Mouse (Mus musculus) midbrain, embryonic 13.5 days (tissue): ENCODE data around the gene Ppp1r2. TPM values are rescaled to one million over a fixed set of nuclear protein-coding genes. Genes with fewer than 3 reads are reported as not detected.

Source experiments
- ATAC-seq: fragments of 200-750 bp; cut with Nextera tagmentation; 2 replicates; pipeline ENCODE4 v1.8.0; 2017; ENCODE audit warnings: mild to moderate bottlenecking, moderate TSS enrichment, moderate library complexity
- H3K27ac ChIP-seq: fragments of 300-500 bp; sonication (generic); 2 replicates; pipeline ENCODE4 v1.5.1; 2015; ENCODE audit warnings: inconsistent platforms, mild to moderate bottlenecking, moderate library complexity
- H3K27me3 ChIP-seq: fragments of 300-500 bp; sonication (generic); 2 replicates; pipeline ENCODE4 v1.6.1; 2015; ENCODE audit warnings: mild to moderate bottlenecking, inconsistent platforms
- H3K36me3 ChIP-seq: fragments of 300-500 bp; sonication (generic); 2 replicates; pipeline ENCODE4 v1.6.1; 2015; ENCODE audit warnings: mild to moderate bottlenecking, inconsistent platforms
- H3K4me1 ChIP-seq: fragments of 300-500 bp; sonication (generic); replicated peaks from 2 replicates; pipeline ENCODE4 v1.6.1; 2015; ENCODE audit warnings: inconsistent platforms
- H3K4me2 ChIP-seq: fragments of 300-500 bp; sonication (generic); replicated peaks from 2 replicates; pipeline ENCODE4 v1.6.1; 2015; ENCODE audit warnings: moderate library complexity, mild to moderate bottlenecking, inconsistent platforms
- H3K4me3 ChIP-seq: fragments of 300-500 bp; sonication (generic); replicated peaks from 2 replicates; pipeline ENCODE4 v1.5.1; 2015; ENCODE audit warnings: mild to moderate bottlenecking, inconsistent platforms
- H3K9ac ChIP-seq: fragments of 300-500 bp; sonication (generic); replicated peaks from 2 replicates; pipeline ENCODE4 v1.6.1; 2015; ENCODE audit warnings: mild to moderate bottlenecking, inconsistent platforms
- H3K9me3 ChIP-seq: fragments of 300-500 bp; sonication (generic); 2 replicates; pipeline ENCODE4 v1.6.1; 2016; ENCODE audit warnings: mild to moderate bottlenecking, inconsistent platforms
- WGBS: fragments of 180-500 bp; shearing (Covaris S2); methylation state at CpG from one replicate; pipeline ENCODE4 v1.1.7; 2015; 5-methylcytosine and 5-hydroxymethylcytosine counted together
- polyA plus RNA-seq: library from polyadenylated mRNA; unstranded; fragments of >200 nt; fragmentation: Nextera tagmentation; extraction: Ambion mirVana; gene quantifications from 2 replicates; pipeline ENCODE4 v1.2.1, GENCODE M21; 2015

Gene Ppp1r2
- polyA plus RNA-seq, 1 experiment from 2014 or later: 95.4 TPM

GRCm38 (mm10) chr16:31231591-31231990 lies 43.5 kb downstream of the Ppp1r2 start:
- Histone ChIP-seq H3K4me2 (no peak overlapping the region), H3K9ac (no peak overlapping the region), H3K4me1 (0 out of 2 replicates have a peak, but pooled peaks cover 10% of the 10 kb centered on the region), H3K27ac (no peak overlapping the region), H3K9me3 (0 out of 2 replicates have a peak, but pooled peaks cover 4% of the 10 kb centered on the region), H3K27me3 (no peaks in the 10 kb centered on the region), H3K4me3 (no peak overlapping the region), H3K36me3 (no peaks in the 10 kb centered on the region)
- 90% methylated on average over 5 of the region's 5 CpGs for WGBS
- ATAC-seq: no peak

GRCm38 (mm10) chr16:31227746-31228145 lies 47.3 kb downstream of the Ppp1r2 start:
- WGBS: 92% methylated on average over 1 of the region's 1 CpGs

GRCm38 (mm10) chr16:31215271-31215670 lies 59.8 kb downstream of the Ppp1r2 start:
- H3K4me1 ChIP-seq: no peaks in the 10 kb centered on the region
- no peak overlapping the region for H3K4me3 ChIP-seq
- H3K4me2 ChIP-seq: no peak overlapping the region
- H3K9me3 ChIP-seq: peaks cover 7% of the 10 kb centered on the region
- H3K27me3 ChIP-seq: no peaks in the 10 kb centered on the region
- no peak for ATAC-seq
- H3K36me3 ChIP-seq: no peaks in the 10 kb centered on the region
- no peak overlapping the region for H3K9ac ChIP-seq
- no peak overlapping the region for H3K27ac ChIP-seq
- 89% methylated on average over 4 of the region's 4 CpGs for WGBS

More at GRCm38 (mm10) chr16:31227746-31228145, 47.3 kb downstream of the Ppp1r2 start:
- Histone ChIP-seq H3K27ac (no peak overlapping the region), H3K4me1 (no peaks in the 10 kb centered on the region), H3K9me3 (0 out of 2 replicates have a peak, but pooled peaks cover 4% of the 10 kb centered on the region), H3K4me3 (no peak overlapping the region), H3K9ac (no peak overlapping the region), H3K27me3 (no peaks in the 10 kb centered on the region), H3K4me2 (no peak overlapping the region), H3K36me3 (no peaks in the 10 kb centered on the region)
- ATAC-seq: no peak

- ATAC-seq: no peak
- WGBS: 85% methylated on average over 6 of the region's 6 CpGs
- H3K4me3 ChIP-seq: no peak overlapping the region
Measured at GRCm38 (mm10) chr16:31213463-31213862, 61.6 kb downstream of the Ppp1r2 start.

GRCm38 (mm10) chr16:31211503-31211902 lies 63.6 kb downstream of the Ppp1r2 start:
- Histone ChIP-seq H3K9me3 (peaks cover 7% of the 10 kb centered on the region; the same call in 1 of the 2 replicates), H3K4me2 (no peak overlapping the region), H3K4me1 (no peaks in the 10 kb centered on the region), H3K36me3 (no peaks in the 10 kb centered on the region), H3K27me3 (no peaks in the 10 kb centered on the region), H3K9ac (no peak overlapping the region), H3K27ac (no peak overlapping the region), H3K4me3 (no peak overlapping the region)
- WGBS: 72% methylated on average over 9 of the region's 9 CpGs
- no peak for ATAC-seq

More at GRCm38 (mm10) chr16:31213463-31213862, 61.6 kb downstream of the Ppp1r2 start:
- Histone ChIP-seq H3K36me3 (no peaks in the 10 kb centered on the region), H3K9ac (no peak overlapping the region), H3K27me3 (no peaks in the 10 kb centered on the region), H3K9me3 (peaks cover 7% of the 10 kb centered on the region; the same call in 1 of the 2 replicates), H3K4me2 (no peak overlapping the region), H3K4me1 (no peaks in the 10 kb centered on the region), H3K27ac (no peak overlapping the region)

- H3K4me2 ChIP-seq: no peak overlapping the region
- H3K4me1 ChIP-seq: no peaks in the 10 kb centered on the region
- no peaks in the 10 kb centered on the region for H3K36me3 ChIP-seq
- H3K27me3 ChIP-seq: no peaks in the 10 kb centered on the region
- no peak overlapping the region for H3K27ac ChIP-seq
- H3K4me3 ChIP-seq: no peak overlapping the region
- 0 out of 2 replicates have a peak, but pooled peaks cover 3% of the 10 kb centered on the region for H3K9me3 ChIP-seq
- no peak for ATAC-seq
- 75% methylated on average over 4 of the region's 4 CpGs for WGBS
- H3K9ac ChIP-seq: no peak overlapping the region
Measured at GRCm38 (mm10) chr16:31210453-31210852, 64.6 kb downstream of the Ppp1r2 start.

GRCm38 (mm10) chr16:31209911-31210310 lies 65.2 kb downstream of the Ppp1r2 start:
- no peak for ATAC-seq
- Histone ChIP-seq H3K4me1 (no peaks in the 10 kb centered on the region), H3K27ac (no peak overlapping the region), H3K9ac (no peak overlapping the region), H3K4me2 (no peak overlapping the region), H3K27me3 (no peaks in the 10 kb centered on the region), H3K9me3 (no peaks in the 10 kb centered on the region), H3K4me3 (no peak overlapping the region), H3K36me3 (no peaks in the 10 kb centered on the region)
- 86% methylated on average over 5 of the region's 5 CpGs for WGBS

GRCm38 (mm10) chr16:31205726-31206125 lies 69.4 kb downstream of the Ppp1r2 start:
- H3K27me3 ChIP-seq: no peaks in the 10 kb centered on the region
- no peak overlapping the region for H3K4me3 ChIP-seq
- no peak overlapping the region for H3K4me2 ChIP-seq
- H3K36me3 ChIP-seq: no peaks in the 10 kb centered on the region
- no peaks in the 10 kb centered on the region for H3K9me3 ChIP-seq
- peaks cover 5% of the 10 kb centered on the region for H3K4me1 ChIP-seq
- H3K27ac ChIP-seq: no peak overlapping the region
- 92% methylated on average over 7 of the region's 7 CpGs for WGBS
- no peak overlapping the region for H3K9ac ChIP-seq
- ATAC-seq: no peak

GRCm38 (mm10) chr16:31205187-31205586 lies 69.9 kb downstream of the Ppp1r2 start:
- Histone ChIP-seq H3K9me3 (no peaks in the 10 kb centered on the region), H3K4me3 (no peak overlapping the region), H3K9ac (no peak overlapping the region), H3K4me2 (no peak overlapping the region), H3K36me3 (no peaks in the 10 kb centered on the region), H3K27ac (no peak overlapping the region), H3K27me3 (no peaks in the 10 kb centered on the region), H3K4me1 (peaks cover 5% of the 10 kb centered on the region)
- no peak for ATAC-seq
- 94% methylated on average over 8 of the region's 8 CpGs for WGBS

GRCm38 (mm10) chr16:31204216-31204615 lies 70.9 kb downstream of the Ppp1r2 start:
- H3K9ac ChIP-seq: no peak overlapping the region
- no peak overlapping the region for H3K4me2 ChIP-seq
- ATAC-seq: no peak
- 87% methylated on average over 1 of the region's 1 CpGs for WGBS
- no peak overlapping the region for H3K4me3 ChIP-seq
- H3K27me3 ChIP-seq: no peaks in the 10 kb centered on the region
- H3K4me1 ChIP-seq: peaks cover 13% of the 10 kb centered on the region
- H3K9me3 ChIP-seq: no peaks in the 10 kb centered on the region
- no peak overlapping the region for H3K27ac ChIP-seq
- H3K36me3 ChIP-seq: no peaks in the 10 kb centered on the region

GRCm38 (mm10) chr16:31201704-31202103 lies 73.4 kb downstream of the Ppp1r2 start:
- 84% methylated on average over 2 of the region's 2 CpGs for WGBS
- H3K27me3 ChIP-seq: no peaks in the 10 kb centered on the region
- no peak for ATAC-seq
- no peak overlapping the region; the same call in 1 of the 2 replicates for H3K9ac ChIP-seq
- H3K4me2 ChIP-seq: peak overlapping the region; percentile 86
- no peaks in the 10 kb centered on the region for H3K36me3 ChIP-seq
- peaks cover 26% of the 10 kb centered on the region for H3K4me1 ChIP-seq
- H3K9me3 ChIP-seq: no peaks in the 10 kb centered on the region
- H3K4me3 ChIP-seq: peak overlapping the region; percentile 96; the same call in 1 of the 2 replicates
- H3K27ac ChIP-seq: 0 out of 2 replicates have a peak overlapping the region, but pooled peaks have one; percentile 45
